Mouse (Mus musculus) CH12.LX (cell line): ENCODE measurements around the gene Rpl9-ps6.

Experiments
- BHLHE40 ChIP-seq: IDR thresholded peaks from 2 replicates; pipeline ENCODE4 v1.6.1; 2011; ENCODE audit warnings: mild to moderate bottlenecking, low read depth, low read length, improper control_type of control experiment
- CTCF ChIP-seq, 2 experiments: IDR thresholded peaks in 1 of 2; conservative IDR thresholded peaks in 1 of 2; 2 replicates each; pipeline ENCODE4 v1.5.1; 2011 to 2012; ENCODE audit warnings: low read depth in 2 of 2, low read length in 2 of 2, improper control_type of control experiment in 1 of 2, inconsistent platforms in 1 of 2, mild to moderate bottlenecking in 1 of 2, moderate library complexity in 1 of 2
- E2F4 ChIP-seq: IDR thresholded peaks from 2 replicates; pipeline ENCODE4 v1.6.1; 2011; ENCODE audit warnings: low read depth, low read length, improper control_type of control experiment; ENCODE audit not compliant: insufficient replicate concordance
- EP300 ChIP-seq: IDR thresholded peaks from 2 replicates; pipeline ENCODE4 v1.6.1; 2011; ENCODE audit warnings: low read length, improper control_type of control experiment
- MAX ChIP-seq: IDR thresholded peaks from 2 replicates; pipeline ENCODE4 v1.6.1; 2011; ENCODE audit warnings: low read length, improper control_type of control experiment
- NRF1 ChIP-seq: IDR thresholded peaks from 2 replicates; pipeline ENCODE4 v1.6.1; 2014; ENCODE audit warnings: low read depth, mild to moderate bottlenecking, inconsistent platforms, low read length, improper control_type of control experiment, moderate library complexity
- POLR2A ChIP-seq: IDR thresholded peaks from 2 replicates; pipeline ENCODE4 v1.6.1; 2011; ENCODE audit warnings: low read depth, mild to moderate bottlenecking, improper control_type of control experiment, low read length
- POLR2AphosphoS2 ChIP-seq: IDR thresholded peaks from 2 replicates; pipeline ENCODE4 v1.6.1; 2011; ENCODE audit warnings: low read depth, low read length, improper control_type of control experiment
- RAD21 ChIP-seq: IDR thresholded peaks from 2 replicates; pipeline ENCODE4 v1.6.1; 2011; ENCODE audit warnings: low read depth, mild to moderate bottlenecking, low read length, improper control_type of control experiment, moderate library complexity
- RCOR1 ChIP-seq: conservative IDR thresholded peaks from 2 replicates; pipeline ENCODE4 v1.6.1; 2012; ENCODE audit warnings: low read depth, mild to moderate bottlenecking, inconsistent platforms, low read length, improper control_type of control experiment
- TCF12 ChIP-seq: IDR thresholded peaks from 2 replicates; pipeline ENCODE4 v1.6.1; 2014; ENCODE audit warnings: low read depth, mild to moderate bottlenecking, inconsistent platforms, low read length, improper control_type of control experiment
- ZC3H11A ChIP-seq: IDR thresholded peaks from 2 replicates; pipeline ENCODE4 v1.6.1; 2012; ENCODE audit warnings: low read depth, mild to moderate bottlenecking, inconsistent platforms, low read length, improper control_type of control experiment
- ZKSCAN1 ChIP-seq: IDR thresholded peaks from 2 replicates; pipeline ENCODE4 v1.6.1; 2012; ENCODE audit warnings: low read depth, inconsistent platforms, low read length, improper control_type of control experiment, borderline replicate concordance
- ZNF384 ChIP-seq: IDR thresholded peaks from 2 replicates; pipeline ENCODE4 v1.6.1; 2012; ENCODE audit warnings: low read depth, low read length, improper control_type of control experiment, inconsistent platforms

GRCm38 (mm10) chr19:32467325-32467724 lies 947 bp upstream of the Rpl9-ps6 start:
- TF ChIP-seq CTCF (conservative IDR thresholded peaks at IDR 0.05 in 1 of 2, IDR thresholded peaks at IDR 0.05 in 1 of 2; ENCODE audit: low read depth in 2 of 2, low read length in 2 of 2) (no peak), EP300 (no peak), POLR2AphosphoS2 (no peak), TCF12 (no peak), POLR2A (no peak), ZC3H11A (no peak), NRF1 (no peak), E2F4 (no peak), ZNF384 (no peak), RAD21 (no peak), MAX (no peak), BHLHE40 (no peak), ZKSCAN1 (no peak), RCOR1 (no peak)
